Comparison of ENCODE assay signal across 8 mouse cellular contexts in genomic region chr10:77926140-77926539, GRCm38 (mm10). TPM values are rescaled to one million over a fixed set of nuclear protein-coding genes. Genes with fewer than 3 reads are reported as not detected.
DNase-seq lines count a peak whose midpoint lies in the region; ATAC-seq and TF ChIP-seq lines count a peak whose summit lies in the region.

No protein-coding gene starts in this region.

- DNase-seq in frontal cortex, postnatal 25 days (ENCODE audit: low spot score in 2 of 2), result peak; percentile 37 to 47
- peak; percentile 52 to 77 for DNase-seq in urinary bladder, adult 18-20 months (ENCODE audit: low spot score in 2 of 2)
- no peak for DNase-seq in urinary bladder, postnatal 10 days (ENCODE audit: low spot score)
- peak; percentile 64 to 66 for DNase-seq in kidney, postnatal 4 days
- DNase-seq in lung, postnatal 14 days, result peak; percentile 71
- peak; percentile 70 for DNase-seq in testis, postnatal 10 days (ENCODE audit: low spot score)

- H3K4me3 ChIP-seq in cortical plate, adult 2 months (ENCODE audit: insufficient read depth, low read length), result no peak overlapping the region

- TF ChIP-seq CTCF in cortical plate, adult 2 months (IDR thresholded peaks at IDR 0.05; ENCODE audit: extremely low read depth, insufficient read depth, low read length), result peak; percentile 48

- no peak for ATAC-seq in frontal cortex, adult (ENCODE audit: low TSS enrichment)

- no peak overlapping the region for H3K27ac ChIP-seq in cortical plate, adult 2 months (ENCODE audit: insufficient read depth, low read length)

- no peak for TF ChIP-seq POLR2A in cortical plate, adult 2 months (IDR thresholded peaks at IDR 0.05; ENCODE audit: extremely low read depth, insufficient read depth, low read length)

- H3K4me1 ChIP-seq in cortical plate, adult 2 months (ENCODE audit: control insufficient read depth, insufficient read depth, low read length), result peaks cover 3% of the 10 kb centered on the region

RNA-seq across cellular contexts. Expression of gene Lrrc3, which starts 23.8 kb away (rescaled TPM):
- polyA plus RNA-seq in cortical plate, adult 2 months (2012; rRNA removed), result 7.3 and 7.7 TPM in 2 replicates

RNA-seq across cellular contexts. Expression of gene Trpm2, which starts 44.2 kb away (rescaled TPM):
- polyA plus RNA-seq in cortical plate, adult 2 months (2012; rRNA removed), result 30.8 and 32.0 TPM in 2 replicates

RNA-seq across cellular contexts. Expression of gene 1810043G02Rik, which starts 52.2 kb away (rescaled TPM):
- polyA plus RNA-seq in cortical plate, adult 2 months (2012; rRNA removed), result 74.0 and 74.4 TPM in 2 replicates
